Mouse (Mus musculus): ENCODE measurements around the gene Gid8. TPM values are rescaled to one million over a fixed set of nuclear protein-coding genes. Genes with fewer than 3 reads are reported as not detected.
A peak's percentile ranks its signal among the peaks of the same experiment; 100 is the strongest.

Gid8 gene
- 49.4 and 50.9 TPM in 2 replicates for polyA plus RNA-seq (2015; fragmentation: Nextera tagmentation; extraction: Ambion mirVana)

GRCm38 (mm10) chr2:180709923-180710272, at the start of gene Gid8, which contains the start of gene Dido1:
Gene Gid8 (plus strand): TSS chr2:180710117.
Gene Dido1 (minus strand): TSS chr2:180709999.
- Histone ChIP-seq H3K9me3 (ENCODE audit: control insufficient read depth, low read length) (no peaks in the 10 kb centered on the region), H3K4me3 (ENCODE audit: low read length) (peak within 1 kb of the TSS; percentile 98), H3K4me2 (ENCODE audit: low read depth, low read length) (peak within 1 kb of the TSS; percentile 90), H3K9ac (ENCODE audit: low read length) (peak within 1 kb of the TSS; percentile 100), H3K27ac (ENCODE audit: low read length) (peak within 1 kb of the TSS; percentile 90), H3K36me3 (ENCODE audit: control insufficient read depth, insufficient read depth, low read length) (peaks cover 14% of the 10 kb centered on the region), H3K27me3 (ENCODE audit: control insufficient read depth, insufficient read depth, low read depth, low read length) (no peaks in the 10 kb centered on the region), H3K4me1 (replicated peaks; ENCODE audit: control insufficient read depth, insufficient read depth, low read length) (peaks cover 20% of the 10 kb centered on the region)
- under 1% methylated on average over 42 of the region's 43 CpGs for WGBS
- ATAC-seq (ENCODE audit: low read depth): peak; percentile 97

- 89% methylated on average over 5 of the region's 5 CpGs for WGBS
- Histone ChIP-seq H3K4me3 (ENCODE audit: low read length) (no peak overlapping the region), H3K9ac (ENCODE audit: low read length) (no peak overlapping the region), H3K4me1 (replicated peaks; ENCODE audit: control insufficient read depth, insufficient read depth, low read length) (peaks cover 3% of the 10 kb centered on the region; the same call in 1 of the 2 replicates), H3K9me3 (ENCODE audit: control insufficient read depth, low read length) (no peaks in the 10 kb centered on the region), H3K27ac (ENCODE audit: low read length) (no peak overlapping the region), H3K36me3 (ENCODE audit: control insufficient read depth, insufficient read depth, low read length) (peaks cover 20% of the 10 kb centered on the region), H3K4me2 (ENCODE audit: low read depth, low read length) (no peak overlapping the region), H3K27me3 (ENCODE audit: control insufficient read depth, insufficient read depth, low read depth, low read length) (no peaks in the 10 kb centered on the region)
- no peak for ATAC-seq (ENCODE audit: low read depth)
Observed at GRCm38 (mm10) chr2:180660521-180660920, 49.4 kb upstream of the Gid8 start.

DNA sequence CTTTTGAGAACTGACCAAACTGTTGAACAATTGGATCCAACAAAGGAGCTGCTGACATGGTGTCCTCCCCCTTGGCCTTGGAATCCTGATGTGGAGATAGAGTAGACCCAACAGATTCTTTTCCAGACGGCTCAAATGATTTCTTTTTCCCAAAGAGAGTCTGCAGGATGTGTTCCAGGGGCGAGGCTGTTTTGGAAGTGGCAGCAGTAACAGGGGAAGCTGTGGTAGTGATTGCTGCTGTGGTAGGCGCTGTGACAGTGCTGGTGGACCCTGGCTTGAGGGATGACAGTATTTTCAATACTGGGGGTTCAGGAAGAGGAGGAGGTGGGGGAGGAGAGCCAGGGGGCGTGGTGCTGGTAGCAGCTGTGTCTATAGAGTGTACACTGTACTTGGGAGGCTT, 47.9 kb upstream of the Gid8 start:
- peaks cover 28% of the 10 kb centered on the region for H3K36me3 ChIP-seq (ENCODE audit: control insufficient read depth, insufficient read depth, low read length)
- peaks cover 3% of the 10 kb centered on the region; the same call in 1 of the 2 replicates for H3K4me1 ChIP-seq (replicated peaks; ENCODE audit: control insufficient read depth, insufficient read depth, low read length)
- WGBS: 78% methylated on average over 4 of the region's 4 CpGs
- H3K9ac ChIP-seq (ENCODE audit: low read length): no peak overlapping the region
- no peaks in the 10 kb centered on the region for H3K27me3 ChIP-seq (ENCODE audit: control insufficient read depth, insufficient read depth, low read depth, low read length)
- H3K4me3 ChIP-seq (ENCODE audit: low read length): no peak overlapping the region
- no peak for ATAC-seq (ENCODE audit: low read depth)
- no peaks in the 10 kb centered on the region for H3K9me3 ChIP-seq (ENCODE audit: control insufficient read depth, low read length)
- H3K4me2 ChIP-seq (ENCODE audit: low read depth, low read length): no peak overlapping the region
- no peak overlapping the region for H3K27ac ChIP-seq (ENCODE audit: low read length)

DNA sequence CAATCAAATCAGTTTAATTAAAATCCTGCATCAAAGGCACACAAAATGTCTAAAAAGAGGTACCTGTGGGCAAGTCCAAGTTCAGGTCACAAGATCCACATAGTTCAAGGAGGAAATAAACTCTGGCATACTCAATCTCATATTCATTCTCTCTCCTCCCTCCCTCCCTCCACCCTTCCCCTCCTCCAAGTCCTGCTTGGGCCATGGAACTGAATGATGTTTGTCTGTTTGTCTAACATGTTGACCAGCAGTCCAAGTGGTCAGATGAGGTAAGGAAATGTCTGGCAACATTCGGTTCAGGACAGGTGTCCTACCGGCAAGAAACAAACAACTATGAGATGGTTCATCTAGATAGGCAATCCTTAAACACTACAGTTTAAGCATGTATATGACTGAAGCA, 33.2 kb upstream of the Gid8 start:
- Histone ChIP-seq H3K4me1 (replicated peaks; ENCODE audit: control insufficient read depth, insufficient read depth, low read length) (no peaks in the 10 kb centered on the region), H3K9me3 (ENCODE audit: control insufficient read depth, low read length) (no peaks in the 10 kb centered on the region), H3K27me3 (ENCODE audit: control insufficient read depth, insufficient read depth, low read depth, low read length) (no peaks in the 10 kb centered on the region), H3K9ac (ENCODE audit: low read length) (no peak overlapping the region), H3K4me2 (ENCODE audit: low read depth, low read length) (no peak overlapping the region), H3K27ac (ENCODE audit: low read length) (no peak overlapping the region), H3K4me3 (ENCODE audit: low read length) (no peak overlapping the region), H3K36me3 (ENCODE audit: control insufficient read depth, insufficient read depth, low read length) (peaks cover 23% of the 10 kb centered on the region)
- 69% methylated on average over 2 of the region's 2 CpGs for WGBS
- ATAC-seq (ENCODE audit: low read depth): no peak

DNA sequence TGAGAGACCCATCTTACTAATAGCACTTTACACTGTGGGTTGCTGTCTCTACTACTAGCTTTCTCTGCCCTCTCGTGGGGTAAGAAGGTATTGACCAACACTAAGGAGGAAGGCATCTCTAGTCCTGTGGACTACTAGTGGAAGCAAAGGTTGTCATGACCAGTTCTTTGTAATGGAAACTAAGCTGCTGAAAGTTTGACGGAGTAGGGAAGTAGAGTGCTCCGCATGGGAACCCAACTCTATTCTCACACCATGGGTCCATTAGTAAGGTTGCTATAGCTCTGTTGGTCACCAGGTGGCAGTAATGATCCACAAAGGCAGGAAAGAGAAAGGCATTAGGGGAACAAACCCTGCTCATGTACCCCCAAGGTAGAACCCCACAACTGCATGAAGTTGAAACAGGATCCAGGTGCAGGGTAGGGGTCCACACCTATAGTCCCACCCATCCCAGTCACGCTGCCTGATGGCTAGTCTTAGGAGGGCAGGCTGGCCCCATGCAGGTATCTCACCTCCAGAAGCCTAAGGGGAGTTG, 31.2 kb upstream of the Gid8 start:
- H3K9ac ChIP-seq (ENCODE audit: low read length): no peak overlapping the region
- H3K4me2 ChIP-seq (ENCODE audit: low read depth, low read length): no peak overlapping the region
- no peak overlapping the region for H3K4me3 ChIP-seq (ENCODE audit: low read length)
- no peak overlapping the region for H3K27ac ChIP-seq (ENCODE audit: low read length)
- no peaks in the 10 kb centered on the region for H3K4me1 ChIP-seq (replicated peaks; ENCODE audit: control insufficient read depth, insufficient read depth, low read length)
- no peaks in the 10 kb centered on the region for H3K27me3 ChIP-seq (ENCODE audit: control insufficient read depth, insufficient read depth, low read depth, low read length)
- ATAC-seq (ENCODE audit: low read depth): peak; percentile 70
- peaks cover 27% of the 10 kb centered on the region for H3K36me3 ChIP-seq (ENCODE audit: control insufficient read depth, insufficient read depth, low read length)
- 21% methylated on average over 4 of the region's 4 CpGs for WGBS
- no peaks in the 10 kb centered on the region for H3K9me3 ChIP-seq (ENCODE audit: control insufficient read depth, low read length)

GRCm38 (mm10) chr2:180681225-180681624, 28.7 kb upstream of the Gid8 start:
- 60% methylated on average over 2 of the region's 2 CpGs for WGBS

DNA sequence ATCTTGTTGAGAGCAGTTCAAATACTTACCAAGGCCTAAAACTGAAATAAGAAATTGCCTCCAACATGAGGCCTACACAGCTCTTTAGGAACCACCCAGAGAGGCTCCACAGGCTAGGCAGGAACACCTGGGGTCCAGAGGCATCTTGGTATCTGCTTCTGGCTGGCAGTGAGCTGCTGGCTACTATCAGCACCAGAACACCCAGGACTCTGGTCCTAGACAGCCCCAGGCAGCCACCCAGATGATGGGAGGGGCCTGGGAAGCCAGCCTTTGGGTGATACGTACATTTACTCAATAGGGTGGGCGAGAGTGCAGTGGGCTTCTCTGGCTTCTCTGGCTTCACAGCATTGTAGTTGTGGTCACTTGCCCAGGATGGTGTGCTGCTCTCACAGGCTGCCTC, 26.4 kb upstream of the Gid8 start:
- 79% methylated on average over 2 of the region's 2 CpGs for WGBS
- no peaks in the 10 kb centered on the region for H3K9me3 ChIP-seq (ENCODE audit: control insufficient read depth, low read length)
- peaks cover 60% of the 10 kb centered on the region for H3K36me3 ChIP-seq (ENCODE audit: control insufficient read depth, insufficient read depth, low read length)
- no peak overlapping the region for H3K4me3 ChIP-seq (ENCODE audit: low read length)
- ATAC-seq (ENCODE audit: low read depth): no peak
- no peak overlapping the region for H3K27ac ChIP-seq (ENCODE audit: low read length)
- no peak overlapping the region for H3K9ac ChIP-seq (ENCODE audit: low read length)
- no peaks in the 10 kb centered on the region for H3K27me3 ChIP-seq (ENCODE audit: control insufficient read depth, insufficient read depth, low read depth, low read length)
- no peak overlapping the region for H3K4me2 ChIP-seq (ENCODE audit: low read depth, low read length)
- H3K4me1 ChIP-seq (replicated peaks; ENCODE audit: control insufficient read depth, insufficient read depth, low read length): no peaks in the 10 kb centered on the region

More at GRCm38 (mm10) chr2:180681225-180681624, 28.7 kb upstream of the Gid8 start:
- Histone ChIP-seq H3K27me3 (ENCODE audit: control insufficient read depth, insufficient read depth, low read depth, low read length) (no peaks in the 10 kb centered on the region), H3K4me2 (ENCODE audit: low read depth, low read length) (no peak overlapping the region), H3K4me1 (replicated peaks; ENCODE audit: control insufficient read depth, insufficient read depth, low read length) (no peaks in the 10 kb centered on the region), H3K4me3 (ENCODE audit: low read length) (no peak overlapping the region), H3K9ac (ENCODE audit: low read length) (no peak overlapping the region), H3K36me3 (ENCODE audit: control insufficient read depth, insufficient read depth, low read length) (peaks cover 45% of the 10 kb centered on the region), H3K9me3 (ENCODE audit: control insufficient read depth, low read length) (no peaks in the 10 kb centered on the region), H3K27ac (ENCODE audit: low read length) (no peak overlapping the region)
- no peak for ATAC-seq (ENCODE audit: low read depth)

GRCm38 (mm10) chr2:180684031-180684430, 25.9 kb upstream of the Gid8 start:
- Histone ChIP-seq H3K4me3 (ENCODE audit: low read length) (no peak overlapping the region), H3K36me3 (ENCODE audit: control insufficient read depth, insufficient read depth, low read length) (peaks cover 66% of the 10 kb centered on the region), H3K27me3 (ENCODE audit: control insufficient read depth, insufficient read depth, low read depth, low read length) (no peaks in the 10 kb centered on the region), H3K4me1 (replicated peaks; ENCODE audit: control insufficient read depth, insufficient read depth, low read length) (no peaks in the 10 kb centered on the region), H3K4me2 (ENCODE audit: low read depth, low read length) (no peak overlapping the region), H3K27ac (ENCODE audit: low read length) (no peak overlapping the region), H3K9me3 (ENCODE audit: control insufficient read depth, low read length) (no peaks in the 10 kb centered on the region), H3K9ac (ENCODE audit: low read length) (no peak overlapping the region)
- ATAC-seq (ENCODE audit: low read depth): no peak
- WGBS: 84% methylated on average over 4 of the region's 4 CpGs

- H3K9me3 ChIP-seq (ENCODE audit: control insufficient read depth, low read length): no peaks in the 10 kb centered on the region
- 86% methylated on average over 5 of the region's 5 CpGs for WGBS
- no peak overlapping the region for H3K9ac ChIP-seq (ENCODE audit: low read length)
- H3K27me3 ChIP-seq (ENCODE audit: control insufficient read depth, insufficient read depth, low read depth, low read length): no peaks in the 10 kb centered on the region
- no peak overlapping the region for H3K4me3 ChIP-seq (ENCODE audit: low read length)
- peaks cover 47% of the 10 kb centered on the region for H3K36me3 ChIP-seq (ENCODE audit: control insufficient read depth, insufficient read depth, low read length)
- no peak overlapping the region for H3K27ac ChIP-seq (ENCODE audit: low read length)
- ATAC-seq (ENCODE audit: low read depth): no peak
- H3K4me1 ChIP-seq (replicated peaks; ENCODE audit: control insufficient read depth, insufficient read depth, low read length): peaks cover 9% of the 10 kb centered on the region
- no peak overlapping the region for H3K4me2 ChIP-seq (ENCODE audit: low read depth, low read length)
Observed at GRCm38 (mm10) chr2:180689841-180690240, 20.1 kb upstream of the Gid8 start.

DNA sequence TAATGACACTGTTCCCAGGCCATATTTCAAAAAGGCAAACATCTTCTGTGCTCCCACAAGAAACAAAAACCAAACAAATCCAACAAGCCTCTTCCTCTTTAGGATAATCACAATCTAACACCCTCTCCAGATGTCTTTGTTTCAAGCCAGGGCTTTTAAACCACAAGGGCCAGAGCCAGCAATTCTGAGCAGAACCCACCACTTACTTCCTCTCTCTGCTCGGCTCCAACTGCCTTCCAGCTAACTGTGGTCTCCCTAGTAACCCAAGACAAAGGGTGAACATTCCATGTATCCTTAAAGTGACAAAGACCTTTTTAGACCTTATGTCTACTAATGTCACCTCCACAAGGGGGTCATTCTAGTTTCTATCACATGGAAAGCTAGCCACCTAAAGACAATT, 17.3 kb upstream of the Gid8 start:
- peak overlapping the region; percentile 14 for H3K27ac ChIP-seq (ENCODE audit: low read length)
- no peak overlapping the region for H3K4me3 ChIP-seq (ENCODE audit: low read length)
- 0% methylated on average over 1 of the region's 1 CpGs for WGBS
- H3K27me3 ChIP-seq (ENCODE audit: control insufficient read depth, insufficient read depth, low read depth, low read length): no peaks in the 10 kb centered on the region
- H3K4me2 ChIP-seq (ENCODE audit: low read depth, low read length): no peak overlapping the region
- H3K9ac ChIP-seq (ENCODE audit: low read length): no peak overlapping the region
- peaks cover 9% of the 10 kb centered on the region for H3K4me1 ChIP-seq (replicated peaks; ENCODE audit: control insufficient read depth, insufficient read depth, low read length)
- peak; percentile 59 for ATAC-seq (ENCODE audit: low read depth)
- H3K9me3 ChIP-seq (ENCODE audit: control insufficient read depth, low read length): no peaks in the 10 kb centered on the region
- H3K36me3 ChIP-seq (ENCODE audit: control insufficient read depth, insufficient read depth, low read length): peaks cover 30% of the 10 kb centered on the region

All from lung, embryonic 16.5 days (tissue).